Mouse (Mus musculus) hindlimb bud, embryonic 11.5 days (tissue): Measurements from ENCODE around the gene Tmigd3.
A peak's percentile ranks its signal among the peaks of the same experiment; 100 is the strongest.
"Not testable (repeated sequence)": the region's sequence is repeated elsewhere in the genome, so short reads cannot be mapped to it uniquely, and the experiment has no call there.

ENCODE experiments used
- DNase-seq: peaks from one replicate; pipeline ENCODE4 v3.0.0-alpha.2; 2012; ENCODE audit warnings: low read depth, low spot score; ENCODE audit errors: extremely low spot score

Gene Tmigd3

GRCm38 (mm10) chr3:105899394-105900147, 28.9 kb downstream of the Tmigd3 start:
- peak; percentile 82 for DNase-seq

DNA sequence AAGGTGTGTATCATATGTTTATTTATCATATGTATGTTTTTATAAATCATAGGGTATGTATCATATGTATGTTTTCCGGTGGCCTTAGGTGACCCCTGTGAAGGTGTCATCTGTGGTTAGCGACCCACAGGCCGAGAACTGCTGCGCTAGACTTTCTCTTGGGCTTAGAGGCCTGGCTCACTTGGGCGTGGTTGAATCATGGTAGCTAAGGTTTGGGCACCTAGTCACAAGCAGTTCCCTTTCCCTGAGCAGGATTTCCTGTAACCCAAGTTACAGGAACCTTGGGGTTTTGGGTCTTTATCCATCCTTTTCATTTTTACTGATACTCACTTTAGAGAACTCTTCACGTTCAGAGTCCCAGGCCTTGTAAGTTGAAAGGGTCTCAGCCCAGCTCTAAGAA, 29.6 kb downstream of the Tmigd3 start:
- no peak for DNase-seq

GRCm38 (mm10) chr3:105900716-105901115, 30.0 kb downstream of the Tmigd3 start:
- DNase-seq: no peak

DNA sequence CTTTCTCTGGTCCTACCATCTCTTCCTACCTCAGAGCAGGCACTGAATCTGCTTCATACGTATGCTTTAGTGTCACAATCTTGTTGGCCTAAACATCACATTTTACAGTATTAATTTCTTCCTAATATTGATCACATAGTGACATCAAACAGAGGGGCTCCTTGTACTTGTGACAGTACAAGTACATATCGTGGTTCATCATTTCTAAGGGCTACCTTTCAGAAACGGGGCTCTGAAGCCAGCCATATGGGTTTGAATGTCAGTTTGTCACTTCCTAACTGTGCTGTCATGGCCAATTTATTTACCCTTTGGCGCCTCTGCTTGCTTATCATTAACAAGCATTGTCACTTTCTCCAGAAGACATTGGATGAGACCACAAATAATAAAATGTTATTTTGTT, 30.8 kb downstream of the Tmigd3 start:
- no peak for DNase-seq

- DNase-seq: no peak
Observed at GRCm38 (mm10) chr3:105904213-105904612, 33.5 kb downstream of the Tmigd3 start.

DNA sequence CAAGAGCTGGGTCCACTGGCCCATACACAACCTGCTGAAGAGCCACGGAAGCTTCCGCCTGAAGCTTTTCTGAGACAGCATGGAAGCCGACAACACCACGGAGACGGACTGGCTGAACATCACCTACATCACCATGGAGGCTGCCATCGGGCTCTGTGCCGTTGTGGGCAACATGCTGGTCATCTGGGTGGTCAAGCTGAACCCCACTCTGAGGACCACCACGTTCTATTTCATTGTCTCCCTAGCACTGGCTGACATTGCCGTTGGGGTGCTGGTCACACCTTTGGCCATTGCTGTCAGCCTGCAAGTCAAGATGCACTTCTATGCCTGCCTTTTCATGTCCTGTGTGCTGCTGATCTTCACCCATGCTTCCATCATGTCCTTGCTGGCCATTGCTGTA, 34.0 kb downstream of the Tmigd3 start:
- no peak for DNase-seq

DNA sequence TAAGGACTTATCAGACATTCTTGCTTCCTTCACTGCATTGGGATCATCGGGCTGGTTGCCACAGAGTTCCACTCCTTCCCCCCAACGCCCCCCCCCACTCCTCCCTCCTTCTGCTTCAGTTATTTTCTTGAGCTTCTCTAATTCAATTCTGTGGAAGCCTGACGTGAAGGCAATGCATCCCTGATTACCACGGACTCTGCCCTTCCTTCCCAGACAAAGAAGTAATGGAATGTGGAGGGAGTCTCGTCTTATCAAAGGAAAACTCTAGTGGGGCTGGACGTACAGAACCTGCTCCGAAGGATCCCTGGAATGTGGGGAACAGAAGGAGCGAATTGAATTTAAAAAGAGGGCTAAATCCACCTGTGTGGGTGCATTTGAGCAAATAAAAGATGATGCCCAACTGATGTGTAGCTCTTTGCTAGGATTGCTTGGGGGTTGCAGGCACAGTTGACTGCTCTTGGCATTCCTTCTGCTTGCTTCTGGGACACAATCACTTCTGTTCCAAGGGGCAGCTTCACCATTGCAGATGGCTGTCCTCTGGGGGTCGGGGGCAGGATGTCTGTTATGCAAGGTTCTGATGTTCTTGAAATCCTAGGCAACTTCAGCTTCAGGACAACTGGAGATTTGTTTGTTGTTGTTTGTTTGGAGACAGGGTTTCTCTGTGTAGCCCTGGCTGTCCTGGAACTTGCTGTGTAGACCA, 37.4 kb downstream of the Tmigd3 start:
- DNase-seq: no peak

DNA sequence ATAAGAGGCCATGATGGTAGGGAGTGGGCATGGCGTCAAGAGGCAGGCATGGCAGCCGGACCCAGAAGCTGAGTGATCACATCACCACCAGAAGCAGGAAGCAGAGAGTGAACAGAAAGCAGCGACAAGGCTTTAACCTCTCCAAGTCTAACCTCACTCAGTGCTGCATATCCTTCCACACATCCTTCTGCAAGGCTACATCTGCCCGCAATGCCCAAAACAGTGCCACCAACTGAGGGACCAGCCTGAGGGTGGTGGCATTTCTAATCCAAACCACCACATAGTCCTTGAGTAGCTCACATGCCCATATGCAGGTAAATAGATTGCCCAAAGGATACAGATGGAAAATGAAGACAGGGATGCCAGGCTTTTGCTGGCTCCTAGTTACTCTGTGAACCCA, 38.3 kb downstream of the Tmigd3 start:
- no peak for DNase-seq

DNA sequence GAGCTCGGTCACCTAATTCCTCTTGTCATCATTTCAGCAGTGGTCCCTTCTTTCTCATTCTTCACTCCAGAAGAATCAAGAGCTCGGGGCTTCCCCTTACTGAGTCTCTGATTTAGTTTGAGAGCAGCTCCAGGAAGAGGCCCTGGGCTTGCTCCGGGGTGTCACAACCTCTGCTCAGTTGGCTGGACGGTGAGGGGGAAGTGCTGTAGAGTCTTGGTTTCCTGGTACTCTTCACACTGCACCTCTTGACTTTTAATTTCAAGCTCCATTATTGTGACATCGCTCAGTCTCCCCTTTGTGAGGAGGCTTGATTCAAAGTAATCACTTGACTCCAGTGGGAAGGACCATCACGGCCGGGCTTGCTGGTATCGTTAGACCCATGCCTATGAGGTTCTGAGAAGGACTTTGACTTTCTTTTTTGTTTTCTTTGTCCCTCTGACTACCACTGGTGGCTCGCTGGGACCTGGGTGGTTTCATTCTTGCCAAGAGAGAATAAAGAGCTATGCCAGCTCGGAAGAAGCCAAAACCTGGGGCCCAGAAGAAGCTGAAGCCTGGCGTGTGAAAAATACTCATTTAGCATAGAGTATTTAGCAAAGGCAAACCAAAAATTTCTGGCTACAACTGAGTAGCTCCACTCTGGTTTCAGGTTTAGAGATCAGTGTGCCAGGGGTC, 40.0 kb downstream of the Tmigd3 start:
- DNase-seq: no peak

DNA sequence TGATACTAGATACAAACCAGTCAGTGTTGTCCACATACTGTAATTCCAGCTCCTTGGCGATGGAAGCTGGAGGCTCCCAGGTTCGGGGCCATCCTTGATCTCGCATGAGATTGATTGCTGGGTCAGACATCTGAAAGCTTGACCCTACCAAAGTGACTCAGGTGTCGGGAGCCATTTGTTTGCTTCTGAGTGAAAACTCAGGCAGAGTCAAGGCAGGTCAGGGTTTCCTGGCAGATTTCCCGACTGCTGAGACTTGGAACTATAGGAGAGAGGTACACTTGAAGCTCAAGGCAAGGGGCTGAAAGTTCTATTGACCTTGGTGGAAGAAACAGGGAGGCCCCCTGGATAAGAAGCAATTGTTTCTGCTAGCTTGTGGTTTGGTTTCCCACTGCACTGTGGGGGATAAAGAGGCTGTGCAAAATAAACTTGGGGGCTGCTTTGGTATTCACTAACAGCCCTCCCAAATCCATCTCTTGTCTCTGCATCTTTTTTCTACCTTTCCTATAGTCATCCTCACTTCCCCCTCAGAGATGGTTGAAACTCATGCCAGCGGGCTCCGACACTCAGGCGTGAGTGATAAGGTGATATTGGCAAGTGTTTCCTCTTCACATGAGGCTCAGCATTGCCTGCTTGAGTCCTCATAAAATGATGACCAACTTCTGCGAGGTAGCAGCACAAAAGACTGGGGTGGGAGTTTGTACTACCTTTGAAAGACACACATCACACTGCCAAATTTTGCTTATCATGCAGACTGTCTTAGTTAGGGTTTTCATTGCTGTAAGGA, 41.6 kb downstream of the Tmigd3 start:
- no peak for DNase-seq

GRCm38 (mm10) chr3:105913839-105914681, 43.4 kb downstream of the Tmigd3 start:
- no peak for DNase-seq

- DNase-seq: no peak
Observed at GRCm38 (mm10) chr3:105915281-105915680, 44.6 kb downstream of the Tmigd3 start.

DNA sequence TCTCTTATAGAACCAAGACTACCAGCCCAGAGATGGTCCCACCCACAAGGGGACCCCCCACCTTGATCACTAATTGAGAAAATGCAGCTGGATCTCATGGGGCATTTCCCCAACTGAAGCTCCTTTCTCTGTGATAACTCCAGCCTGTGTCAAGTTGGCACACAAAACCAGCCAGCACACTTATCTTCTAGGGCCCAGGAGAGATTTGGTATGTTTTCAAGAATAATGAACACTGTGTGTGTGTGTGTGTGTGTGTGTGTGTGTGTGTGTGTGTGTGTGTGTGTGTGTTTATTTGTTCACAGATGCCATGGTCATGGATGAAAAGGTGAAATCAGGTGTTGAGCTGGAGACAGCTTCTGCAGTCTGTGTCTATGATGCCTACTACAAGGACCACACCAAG, 45.8 kb downstream of the Tmigd3 start:
- DNase-seq: not testable (repeated sequence)

- no peak for DNase-seq
Observed at GRCm38 (mm10) chr3:105917656-105918354, 47.1 kb downstream of the Tmigd3 start.

- DNase-seq: no peak
Observed at GRCm38 (mm10) chr3:105918355-105918745, 47.6 kb downstream of the Tmigd3 start.

- DNase-seq: not testable (repeated sequence)
Observed at GRCm38 (mm10) chr3:105920743-105921142, 50.0 kb downstream of the Tmigd3 start.

DNA sequence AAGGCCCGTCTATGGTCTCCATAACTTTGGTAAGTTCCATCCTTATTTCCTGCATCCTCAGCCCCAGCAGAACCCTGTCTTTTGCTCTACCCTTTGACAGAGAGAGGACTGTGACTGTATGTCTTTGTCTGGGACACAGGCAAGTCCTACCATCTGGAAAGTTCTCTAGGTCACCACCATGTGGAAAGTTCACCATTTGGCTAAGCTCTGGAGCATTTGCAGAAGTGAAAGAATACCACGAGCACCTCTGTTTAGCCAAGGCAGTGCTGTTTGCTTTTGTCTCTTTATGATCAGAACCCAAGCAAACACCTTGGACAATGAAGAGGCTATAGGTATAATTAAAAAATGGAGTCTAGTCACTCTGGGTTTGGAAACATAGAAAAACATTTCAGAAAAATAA, 51.3 kb downstream of the Tmigd3 start:
- no peak for DNase-seq

DNA sequence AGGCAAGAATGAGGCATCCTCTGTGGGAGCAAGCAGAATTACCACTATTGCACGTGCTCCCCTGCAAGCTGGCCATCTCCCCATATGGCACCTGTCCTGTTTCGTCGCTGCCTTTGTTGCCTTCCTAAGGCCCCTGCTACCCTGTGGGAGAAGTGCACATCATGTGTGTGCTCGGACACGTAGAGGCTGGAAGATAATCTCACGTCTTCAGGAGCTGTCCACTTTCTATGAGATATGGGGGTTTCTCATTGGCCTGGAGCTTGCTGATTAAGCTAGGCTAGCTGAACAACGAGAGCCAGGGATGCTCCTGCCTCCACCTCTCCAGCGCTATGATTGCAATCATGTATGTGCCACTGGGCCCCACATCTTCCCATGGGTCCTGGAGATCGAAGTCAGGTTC, 53.9 kb downstream of the Tmigd3 start:
- DNase-seq: no peak

DNA sequence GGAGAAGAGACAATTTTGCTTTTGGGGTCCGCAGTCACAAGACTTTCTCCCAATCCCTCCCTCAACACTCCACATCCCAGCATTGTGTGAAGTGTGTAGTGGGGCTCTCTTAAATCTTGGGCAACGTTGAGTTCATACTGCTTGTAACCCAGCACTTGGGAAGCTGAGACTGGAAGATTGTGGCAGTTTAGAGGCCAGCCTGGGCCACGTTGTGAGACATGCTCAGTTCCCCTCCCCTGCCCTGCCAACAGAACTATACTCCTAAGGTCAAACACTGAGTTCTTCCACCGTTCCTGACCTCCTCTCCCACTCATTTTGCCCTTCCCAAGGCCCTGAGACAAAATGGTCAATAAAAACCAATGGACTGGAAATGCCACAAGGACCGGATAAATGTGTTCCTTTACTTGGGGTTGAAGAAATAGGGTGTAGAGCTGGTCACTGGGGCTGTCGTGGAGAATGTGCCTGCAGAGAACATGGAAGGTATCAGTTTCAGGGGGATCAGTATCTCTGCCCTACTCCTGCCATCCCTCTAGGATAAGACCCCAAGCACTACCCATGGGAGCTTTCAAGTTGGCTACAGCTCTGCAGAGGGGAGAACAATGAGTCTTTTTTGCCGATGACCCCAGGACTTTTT, 57.0 kb downstream of the Tmigd3 start:
- DNase-seq: no peak
